Mouse (Mus musculus): ENCODE data around the gene Traf3.
A peak's percentile ranks its signal among the peaks of the same experiment; 100 is the strongest.

Gene Traf3

DNA sequence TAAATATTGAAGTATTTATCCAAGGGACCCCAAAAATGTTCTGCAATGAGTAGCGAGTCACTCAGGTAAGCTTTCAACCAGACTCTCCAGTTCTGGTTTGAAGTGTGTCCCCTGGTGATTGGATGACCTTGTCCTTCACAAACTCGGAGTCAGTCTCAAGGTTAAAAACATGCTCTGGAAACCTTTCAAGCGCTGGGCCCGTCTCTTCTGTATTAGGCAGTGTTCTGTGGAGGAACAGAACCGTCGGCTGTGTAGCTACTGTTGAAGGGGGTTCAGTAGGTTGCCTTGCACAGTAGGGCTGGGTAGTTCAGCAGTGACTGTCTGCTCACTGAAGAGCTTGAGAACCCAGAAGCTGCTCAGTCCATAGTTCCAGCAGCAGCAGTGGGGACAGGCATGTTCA lies 11.5 kb upstream of the Traf3 start:
- no peak for DNase-seq

DNA sequence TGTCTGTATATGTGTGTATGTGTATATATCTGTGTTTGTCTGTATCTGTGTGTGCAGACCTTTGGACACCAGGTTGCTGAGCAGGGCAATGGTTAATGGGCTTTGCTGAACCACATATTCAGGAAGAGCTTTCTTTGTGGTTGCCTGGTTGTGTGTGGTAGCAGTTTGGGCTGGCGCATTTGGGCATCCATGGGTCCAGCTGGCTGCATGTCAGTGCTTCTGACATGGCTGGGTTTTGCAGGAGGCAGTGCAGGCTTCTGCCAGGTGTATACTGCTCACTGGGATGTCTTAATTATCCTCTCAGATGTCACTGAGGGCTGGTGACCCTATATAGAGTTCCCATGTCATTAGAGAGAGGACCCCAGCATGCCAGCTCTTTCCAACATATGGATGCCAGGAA lies 10.4 kb upstream of the Traf3 start:
- DNase-seq, result no peak

DNA sequence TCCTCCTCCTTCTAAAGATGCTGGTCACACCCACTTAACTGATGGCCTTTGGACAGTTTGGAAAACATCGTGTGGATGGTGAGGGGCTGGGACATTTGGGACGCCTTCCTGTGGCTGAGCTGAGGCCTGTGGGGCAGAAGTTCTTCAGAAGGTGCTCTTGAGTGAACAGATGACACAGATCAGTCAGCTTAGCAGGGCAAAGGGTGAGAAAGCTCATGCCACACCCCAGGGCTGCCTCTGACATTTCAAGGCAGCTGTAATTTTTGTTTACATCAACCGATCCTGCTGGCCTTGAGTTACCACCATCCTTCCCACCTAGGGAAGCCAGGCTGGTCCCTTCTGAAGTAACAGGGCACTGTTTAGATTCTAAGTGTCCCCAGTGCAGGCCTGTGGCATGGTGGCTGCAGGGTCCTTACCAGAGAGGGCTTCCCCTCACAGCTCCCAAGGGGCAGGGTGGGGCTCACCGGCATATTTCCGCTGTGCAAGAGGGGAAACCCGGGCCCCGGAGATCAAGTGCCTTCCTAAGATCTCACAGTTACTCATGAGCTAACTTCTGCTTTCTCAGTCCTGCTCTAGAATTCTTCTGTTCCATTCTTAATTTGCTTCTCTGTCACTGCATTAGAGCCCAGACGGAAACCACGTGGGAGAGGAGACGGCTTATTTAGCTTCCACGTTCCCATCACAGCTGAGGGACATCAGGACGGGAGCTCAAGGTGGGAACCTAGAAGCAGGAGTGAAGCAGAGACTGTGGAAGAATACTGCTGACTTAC lies 6.3 kb upstream of the Traf3 start:
- DNase-seq, result peak; percentile 56 to 74

DNA sequence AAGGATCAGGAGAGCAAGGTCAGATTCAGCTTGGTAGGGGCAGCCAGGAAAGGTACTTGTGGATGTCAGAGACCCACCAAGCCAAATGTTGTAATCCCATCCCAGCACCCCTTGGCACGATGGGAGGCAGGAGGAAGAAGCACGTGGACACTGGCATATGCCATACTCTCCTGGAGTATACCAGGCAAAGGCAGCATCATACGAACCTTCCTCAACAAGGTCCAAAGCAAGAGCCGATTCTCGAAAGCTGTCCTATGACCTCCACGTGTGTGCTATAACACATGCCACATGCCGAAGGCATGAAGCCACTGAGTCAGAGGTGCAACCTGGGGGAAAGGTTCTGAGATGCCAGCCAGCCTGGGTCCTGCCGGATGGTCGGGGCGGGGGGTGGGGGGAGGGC lies 5.3 kb upstream of the Traf3 start:
- DNase-seq, result no peak

DNA sequence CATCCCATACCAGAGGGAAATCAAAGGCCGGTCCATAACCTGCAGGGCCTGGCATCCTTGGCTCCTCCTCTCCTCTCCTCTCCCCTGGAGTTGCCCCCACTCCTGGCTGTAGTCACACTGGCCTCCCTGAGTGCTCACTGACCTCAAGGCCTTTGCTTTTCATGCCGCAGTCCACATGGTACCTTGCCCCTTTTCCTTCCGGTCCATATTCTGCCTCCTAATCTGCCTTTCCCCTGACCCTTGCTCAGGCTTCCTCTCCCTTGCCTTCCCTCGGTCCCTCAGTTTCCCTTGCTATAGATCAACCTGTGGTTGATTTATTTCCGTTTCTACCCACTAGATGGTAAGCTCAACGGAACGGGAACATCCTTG lies 4.2 kb upstream of the Traf3 start:
- no peak for DNase-seq

DNA sequence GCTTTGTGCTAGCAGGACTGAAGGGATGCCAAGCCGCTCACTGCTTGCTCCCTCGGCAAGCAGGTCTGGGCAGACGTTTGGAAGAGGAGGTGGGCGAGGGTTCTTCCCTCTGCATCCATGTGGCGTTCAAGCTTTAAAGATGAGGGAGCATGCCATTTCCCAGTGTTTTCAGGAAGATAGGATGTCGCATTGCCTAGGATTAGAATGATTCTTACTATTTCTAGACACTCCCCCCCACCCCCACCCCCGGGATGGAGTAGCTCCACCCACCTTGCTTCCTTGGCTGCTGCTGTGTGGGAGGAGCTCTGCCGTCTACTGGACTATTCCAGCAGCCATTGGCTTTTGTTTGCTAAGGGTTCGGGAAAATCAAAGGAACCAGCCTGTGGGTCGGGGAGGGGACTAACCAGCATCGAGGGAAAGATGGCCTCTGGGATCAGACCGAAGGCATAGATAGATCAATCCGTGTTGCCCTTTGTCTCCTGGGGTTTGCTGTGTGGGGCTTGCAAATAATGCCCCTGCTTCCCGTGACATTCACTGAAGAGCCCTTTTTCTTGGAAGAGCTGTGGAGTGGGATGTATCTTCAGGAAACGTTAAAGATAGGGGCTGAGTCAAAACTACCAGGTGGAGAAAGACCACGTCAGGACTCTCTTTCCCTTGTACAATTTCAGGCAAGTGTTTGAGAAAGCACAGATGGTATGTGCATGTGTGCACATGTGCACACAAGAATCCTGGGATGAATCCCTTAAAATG lies 3.7 kb upstream of the Traf3 start:
- peak in 1 of 2 experiments; percentile 35 for DNase-seq

DNA sequence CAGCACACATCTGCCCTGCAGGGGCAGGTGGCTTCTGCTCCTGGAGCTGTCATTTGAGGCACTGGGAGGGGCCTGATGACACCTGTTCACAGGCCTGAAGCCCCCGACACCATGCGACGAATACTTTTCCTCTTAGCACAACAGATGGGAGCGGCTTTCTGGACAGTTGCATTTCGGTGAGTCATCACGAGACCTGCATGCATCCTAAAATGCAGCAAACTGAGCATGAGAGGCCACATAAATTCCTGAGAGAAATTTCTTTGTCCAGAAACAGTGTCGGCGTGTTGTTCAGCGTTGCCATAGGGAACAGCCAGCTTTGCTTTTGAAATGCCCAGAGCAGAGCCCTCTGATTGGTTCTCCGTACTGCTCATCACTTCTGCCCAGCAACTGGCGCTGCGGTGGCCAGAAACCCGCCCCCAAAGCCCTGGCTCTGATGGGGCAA lies 1.8 kb upstream of the Traf3 start:
- peak; percentile 93 to 95 for DNase-seq

DNA sequence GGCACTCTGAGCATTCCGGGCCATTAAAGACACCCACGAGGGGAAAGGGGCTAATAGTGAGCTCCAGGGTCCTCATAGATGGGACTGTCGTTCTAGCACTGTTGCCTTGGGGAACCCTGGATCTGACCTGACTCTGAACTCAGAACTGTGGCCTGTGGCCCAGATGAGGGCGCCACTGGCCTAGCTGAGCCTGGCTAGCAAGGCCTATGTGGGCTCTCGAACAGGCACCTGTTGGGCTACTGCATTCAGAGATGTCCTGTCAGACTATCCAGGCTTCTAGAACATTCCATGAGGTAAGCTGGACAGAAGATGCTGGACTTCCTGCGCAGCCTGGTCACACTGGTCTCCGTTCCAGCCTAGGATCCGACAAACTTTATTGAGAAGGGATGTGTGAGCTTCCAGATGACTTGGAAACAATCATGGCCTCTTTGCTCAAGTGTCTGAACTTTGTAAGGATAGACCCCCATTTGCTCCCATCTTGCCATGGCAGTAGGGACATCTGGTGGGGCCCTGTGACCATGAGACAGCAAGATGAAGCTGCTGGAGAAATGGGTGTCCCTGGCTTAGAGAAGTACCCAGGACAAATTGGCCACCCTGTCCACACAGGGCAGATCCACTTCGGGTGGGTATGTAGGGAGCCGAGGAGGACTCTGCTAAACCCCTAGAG lies 891 bp upstream of the Traf3 start:
- DNase-seq, result peak; percentile 37 to 53

DNA sequence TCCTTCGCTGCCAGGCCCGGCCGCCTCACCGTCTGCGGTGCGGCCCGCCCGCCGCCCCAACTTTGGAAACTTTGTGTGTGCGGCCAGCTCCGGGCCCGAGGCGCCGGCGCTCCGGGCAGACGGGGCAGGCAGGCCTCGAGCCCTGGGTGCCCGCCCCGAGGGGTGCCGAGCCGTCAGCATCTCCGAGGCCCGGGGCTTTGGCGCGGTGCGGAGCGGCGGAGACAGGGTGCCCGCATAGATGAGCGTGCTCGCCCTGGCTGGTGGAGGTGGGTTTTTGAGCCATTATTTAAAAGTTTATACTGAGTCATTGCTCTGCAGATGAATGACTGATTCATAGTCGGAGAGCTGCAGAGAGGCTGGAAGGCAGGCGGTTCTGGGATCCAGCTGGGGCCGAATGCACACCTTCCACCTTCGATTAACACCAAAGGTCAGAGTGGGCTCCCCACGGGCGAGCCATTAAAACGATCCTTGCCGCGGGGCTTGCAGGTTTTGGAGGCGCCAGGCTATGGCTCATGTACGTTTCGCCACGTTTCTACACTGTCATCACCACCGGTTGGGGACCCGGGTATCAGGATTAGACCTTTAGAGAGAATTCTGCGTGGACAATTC lies 615 bp downstream of the Traf3 start:
- DNase-seq, result peak in 1 of 2 experiments; percentile 20

DNA sequence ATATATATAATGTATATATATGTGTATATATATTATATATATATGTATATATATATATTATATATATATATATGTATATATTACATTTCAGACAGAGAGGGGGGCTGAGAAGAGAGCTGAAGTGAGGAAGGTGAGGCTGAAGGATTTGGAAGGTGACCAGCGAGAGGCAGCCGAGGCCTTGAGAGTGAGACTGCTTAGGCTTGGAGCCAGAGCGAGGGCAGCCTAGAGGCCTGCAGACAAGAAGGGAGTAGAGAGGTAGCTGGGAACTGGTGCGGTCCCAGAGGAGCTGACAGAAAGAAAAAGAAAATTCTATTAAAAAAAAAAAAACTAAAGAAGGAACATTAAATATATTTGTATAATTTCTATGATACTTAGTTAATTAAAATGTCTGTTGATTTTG lies 2.7 kb downstream of the Traf3 start:
- DNase-seq, result no peak

DNA sequence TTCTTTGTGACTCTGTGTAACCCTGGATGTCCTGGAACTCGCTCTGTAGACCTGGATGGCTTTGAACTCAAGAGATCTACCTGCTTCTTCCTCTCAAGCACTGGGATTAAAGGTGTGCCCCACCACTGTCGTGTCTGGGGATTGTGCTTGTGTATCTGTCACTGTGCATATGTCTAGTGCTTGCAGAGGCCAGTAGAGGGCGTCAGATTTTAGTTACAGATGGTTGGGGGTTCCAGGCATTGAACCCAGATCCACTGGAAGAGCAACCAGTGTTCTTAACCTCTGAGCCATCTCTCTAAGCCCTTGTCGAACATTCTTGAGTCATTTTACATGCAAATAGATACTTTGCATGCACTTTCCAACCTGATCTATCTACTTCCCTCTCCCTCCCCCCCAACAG lies 12.6 kb downstream of the Traf3 start:
- no peak for DNase-seq

DNA sequence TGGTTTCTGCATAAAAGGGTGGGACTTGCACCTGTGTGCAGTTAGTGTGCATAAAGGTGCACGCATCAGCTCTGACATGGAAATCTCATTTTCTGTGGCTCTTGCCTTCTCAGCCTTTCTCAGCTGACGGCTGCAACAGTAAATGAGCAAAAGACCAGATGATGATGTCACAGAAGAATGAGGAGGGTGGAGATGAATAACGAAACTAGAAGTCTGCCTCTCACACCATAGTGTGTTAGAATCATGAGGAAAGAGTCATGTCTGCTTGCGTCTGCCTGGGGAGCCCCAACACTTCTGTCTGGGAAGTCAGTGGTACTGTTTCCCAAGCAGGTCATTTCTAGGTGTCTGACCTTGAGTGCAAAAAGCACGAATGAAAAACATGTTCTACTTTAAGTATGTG lies 15.7 kb downstream of the Traf3 start:
- no peak for DNase-seq

DNA sequence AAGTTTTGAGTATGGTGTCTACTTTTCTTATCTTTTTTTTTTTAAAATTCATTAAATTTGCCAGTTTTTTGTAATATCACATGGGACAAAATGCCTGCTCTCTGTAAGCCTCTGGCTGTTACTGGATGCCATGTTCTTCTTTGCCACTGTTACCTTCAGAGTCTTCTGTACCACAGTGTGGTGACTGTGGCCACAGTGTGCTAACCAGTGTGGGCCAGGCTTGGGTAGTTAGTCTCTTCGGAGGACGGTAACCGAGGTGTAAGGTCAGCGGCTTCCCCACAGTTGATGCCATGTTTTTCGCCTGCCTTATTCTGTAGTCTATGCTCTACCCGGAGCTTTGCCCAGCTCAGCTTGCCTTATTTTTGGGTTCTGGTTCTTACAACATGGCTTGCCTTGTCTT lies 16.2 kb downstream of the Traf3 start:
- DNase-seq, result no peak

DNA sequence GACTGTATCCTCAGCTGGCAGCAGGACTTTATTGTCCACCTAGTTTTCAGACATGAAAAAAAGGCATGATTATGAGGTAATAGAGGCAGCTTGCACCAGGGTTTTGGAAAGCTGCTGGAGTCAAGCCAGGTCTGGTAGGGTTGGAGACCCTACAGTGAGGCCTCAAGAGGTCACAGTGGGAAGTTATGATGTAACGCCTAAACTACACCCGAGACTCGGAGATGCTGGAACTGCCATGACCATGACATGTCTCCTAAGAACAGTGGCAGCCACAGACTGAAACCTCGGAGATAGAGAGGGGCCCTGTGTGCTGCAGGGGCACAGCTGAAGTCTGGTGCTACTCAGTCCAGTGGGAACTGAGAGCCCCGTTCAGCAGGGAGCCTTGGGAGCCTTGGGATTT lies 18.3 kb downstream of the Traf3 start, which contains the start of gene 4930595D18Rik:
TSS of gene 4930595D18Rik (minus strand) at position 16 of the 400 bp plus-strand sequence.
- DNase-seq, result no peak

DNA sequence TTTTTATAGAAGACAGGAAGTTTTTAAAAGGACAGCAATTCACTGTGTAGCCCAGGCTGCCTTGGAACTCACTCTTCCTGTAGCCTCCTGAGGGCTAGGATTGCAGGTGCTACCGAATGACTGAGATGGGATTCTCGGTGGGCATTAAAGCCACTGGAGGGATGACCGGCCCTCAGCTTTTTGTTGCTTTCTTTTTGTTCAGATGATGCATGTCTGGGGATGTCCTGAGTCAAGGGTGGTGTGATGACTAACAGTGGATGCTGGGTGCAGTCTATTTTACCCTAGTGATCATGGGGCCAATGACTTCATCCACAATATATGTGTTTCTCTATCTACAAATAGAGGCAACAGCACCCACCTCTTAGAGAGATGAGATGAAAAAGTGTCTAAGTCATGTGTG lies 20.8 kb downstream of the Traf3 start:
- no peak for DNase-seq

DNA sequence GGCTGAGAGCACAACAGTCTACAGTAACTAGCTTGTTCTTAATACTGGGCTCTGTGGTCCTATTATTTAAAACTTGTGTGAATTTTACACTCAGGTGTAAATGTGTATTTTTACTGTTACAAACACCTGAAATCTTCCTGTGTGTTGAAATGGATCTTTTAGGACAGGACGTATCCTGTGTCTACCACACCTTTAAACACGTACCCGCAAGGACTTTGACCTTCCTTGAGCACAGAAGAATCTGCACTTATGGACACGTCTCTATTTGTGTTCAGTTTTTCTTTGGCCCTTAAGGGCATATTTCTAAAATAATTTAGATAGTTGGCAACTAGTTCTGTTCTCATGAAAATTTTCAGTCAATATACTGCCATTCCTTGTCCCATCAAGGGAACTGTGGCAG lies 22.1 kb downstream of the Traf3 start:
- DNase-seq, result no peak

DNA sequence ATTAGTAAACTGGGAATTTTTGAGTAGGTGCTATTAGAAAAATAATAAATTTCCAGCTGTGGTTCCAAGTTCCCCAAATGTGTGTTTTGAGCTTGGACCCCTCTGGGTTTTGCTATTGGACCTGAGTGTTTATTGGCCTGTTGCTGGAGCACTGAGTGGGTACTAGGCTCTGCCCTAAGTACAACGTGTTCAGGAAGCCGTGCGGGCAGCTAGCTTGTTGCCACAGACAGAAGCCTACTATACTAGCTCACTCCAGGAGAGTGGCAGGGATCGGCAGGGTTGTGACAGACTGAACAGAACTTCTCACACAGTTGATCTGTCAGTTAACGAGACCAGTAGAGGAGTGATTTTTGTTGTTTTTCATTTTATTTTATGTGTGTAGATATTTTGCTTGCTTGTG lies 24.2 kb downstream of the Traf3 start:
- no peak for DNase-seq

DNA sequence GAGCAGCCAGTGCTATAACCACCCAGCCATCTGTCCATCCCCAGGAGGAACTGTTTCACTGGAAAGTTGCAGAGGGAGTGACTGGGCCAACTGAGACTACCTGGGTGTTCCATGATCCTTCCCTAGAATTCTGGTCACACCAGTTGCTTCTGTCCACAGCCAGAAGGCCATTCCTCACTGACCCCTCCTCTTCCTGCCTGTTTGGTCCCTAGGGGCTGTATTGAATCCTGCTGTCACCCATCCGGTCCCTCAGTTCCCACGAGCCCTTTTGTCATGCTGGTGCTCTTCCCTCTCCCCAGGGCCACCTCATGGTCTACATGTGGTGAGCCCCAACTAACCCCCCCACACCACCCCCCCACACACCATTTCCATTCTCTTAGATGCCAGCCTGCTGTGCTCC lies 24.7 kb downstream of the Traf3 start:
- no peak for DNase-seq

DNA sequence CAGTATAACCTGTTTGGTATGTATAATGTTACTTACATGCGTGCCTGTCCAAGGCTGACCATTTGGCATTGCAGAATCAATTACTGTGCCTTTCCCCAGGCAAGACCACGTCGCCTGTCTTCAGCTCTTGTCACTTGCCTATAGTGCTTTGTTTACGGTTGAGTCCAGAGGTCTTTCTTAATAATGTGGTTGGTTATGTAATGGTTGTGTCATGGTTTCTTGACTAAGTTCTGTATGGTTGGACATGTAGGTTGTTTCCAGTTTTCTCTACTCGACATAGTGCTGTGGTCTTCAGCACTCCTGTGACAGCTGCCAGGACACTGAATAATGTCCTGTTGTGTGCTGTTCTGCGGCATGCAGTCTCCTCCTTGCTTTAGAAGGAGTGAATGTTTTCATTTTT lies 26.6 kb downstream of the Traf3 start:
- DNase-seq, result no peak

DNA sequence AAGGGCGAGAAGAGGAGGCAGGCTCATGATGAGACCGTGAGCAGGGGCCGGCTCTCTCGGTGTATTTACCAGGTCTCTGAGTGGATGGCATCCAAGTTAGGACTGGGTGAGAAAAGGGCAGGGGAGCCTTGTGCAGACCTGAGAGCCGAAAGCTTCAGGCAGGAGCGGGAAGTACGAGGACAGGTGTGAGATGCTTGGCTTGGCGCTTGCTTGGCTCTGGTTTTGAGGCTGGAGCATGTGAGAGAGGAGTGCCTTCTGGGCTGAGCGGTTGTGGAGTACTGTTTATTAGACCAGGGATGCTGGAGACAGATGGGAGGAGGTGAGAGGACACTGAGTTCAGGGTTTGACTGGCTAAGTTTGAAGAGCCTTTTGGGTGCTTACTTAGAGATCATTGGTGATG lies 27.2 kb downstream of the Traf3 start:
- DNase-seq, result no peak

DNA sequence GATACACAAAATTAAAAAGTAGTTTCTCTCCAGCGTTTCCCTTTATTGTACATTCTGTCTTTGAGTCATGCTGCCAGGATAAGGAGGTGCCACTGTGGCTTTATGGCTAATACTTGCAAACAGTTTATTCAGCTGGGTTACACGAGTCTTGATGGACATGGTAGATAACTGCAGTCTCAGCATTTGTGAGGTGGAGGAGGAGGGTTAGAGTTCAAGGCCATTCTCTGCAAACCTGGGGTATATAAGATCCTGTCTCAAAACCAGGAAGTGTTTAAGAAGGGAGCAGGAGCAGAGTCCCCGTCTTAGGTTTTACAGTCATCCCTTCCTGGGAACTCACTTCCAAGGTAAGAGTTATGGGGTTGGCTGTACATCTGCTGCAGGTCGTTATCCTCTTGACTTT lies 30.4 kb downstream of the Traf3 start:
- no peak for DNase-seq

DNA sequence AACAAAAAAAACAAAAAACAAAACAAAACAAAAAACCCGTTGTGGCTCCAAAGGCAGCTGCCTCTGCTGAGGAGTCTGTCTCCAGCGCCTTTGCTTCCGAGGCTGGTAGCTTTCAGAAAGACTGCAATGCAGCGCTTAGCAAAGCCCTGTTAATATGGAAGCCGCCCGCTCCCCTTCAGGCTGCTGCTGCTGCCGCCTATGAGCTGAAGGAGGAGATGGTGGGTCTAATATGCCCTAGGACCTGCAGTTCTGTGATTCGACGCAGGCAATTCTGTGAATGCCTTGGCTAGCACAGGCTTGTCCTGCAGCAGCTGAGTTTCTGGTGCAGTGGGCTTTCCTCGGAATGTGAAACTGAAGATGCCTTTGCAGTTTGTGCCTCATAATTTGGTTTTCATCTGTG lies 36.9 kb downstream of the Traf3 start:
- no peak for DNase-seq

DNA sequence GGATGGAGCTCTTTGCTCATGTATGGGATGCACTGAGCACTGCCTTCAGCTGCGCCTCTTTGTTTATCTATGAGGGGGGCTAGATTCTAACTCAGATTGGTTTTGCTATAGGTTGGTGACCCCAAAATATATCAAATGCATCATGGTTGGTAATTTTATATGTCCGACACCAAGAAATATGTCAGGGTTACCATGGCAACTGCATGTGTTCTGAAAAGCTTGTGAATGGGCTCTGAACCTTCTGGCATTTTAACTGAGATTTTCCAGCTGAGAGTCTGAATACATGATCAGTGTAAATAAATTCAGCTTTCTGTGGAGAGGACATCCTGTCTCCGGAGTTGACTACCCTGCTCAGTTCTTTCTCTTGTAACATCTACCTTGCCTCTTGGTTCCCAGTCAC lies 37.8 kb downstream of the Traf3 start:
- DNase-seq, result no peak

DNA sequence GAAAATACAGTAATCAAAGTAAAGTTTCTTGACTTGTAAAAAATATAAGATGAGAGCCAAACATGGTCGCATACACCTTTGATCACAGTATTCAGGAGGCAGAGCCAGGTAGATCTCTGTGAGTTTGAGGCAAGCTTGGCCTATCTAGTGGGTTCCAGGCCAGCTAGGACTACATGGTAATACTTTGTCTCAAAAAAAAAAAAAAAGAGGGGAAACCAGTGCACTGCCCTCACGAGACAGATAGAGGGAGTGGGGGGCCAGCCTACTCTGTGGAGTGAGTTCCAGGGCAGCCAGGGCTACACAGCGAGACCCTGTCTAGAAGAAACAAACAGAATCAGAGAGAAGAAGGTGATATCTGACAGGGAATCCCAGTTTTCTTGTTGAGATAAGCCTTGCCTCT lies 41.5 kb downstream of the Traf3 start:
- no peak for DNase-seq

Data from lung, adult 18-20 months (tissue).